Mouse (Mus musculus): ENCODE data around the gene Gtf3c5. TPM values are rescaled to one million over a fixed set of nuclear protein-coding genes. Genes with fewer than 3 reads are reported as not detected.

The Gtf3c5 gene
- total and polyA plus RNA-seq, 2 experiments = 2.9 to 7.8 TPM

GRCm38 (mm10) chr2:28598692-28599568, 15.4 kb upstream of the Gtf3c5 start:
- no peak overlapping the region for H3K27ac ChIP-seq (replicated peaks; ENCODE audit: insufficient read depth, low read depth, low read length)
- DNase-seq (ENCODE audit: extremely low read depth, low read depth, low spot score) = no peak
- TF ChIP-seq CTCF (IDR thresholded peaks at IDR 0.05; ENCODE audit: low read depth, low read length) (no peak), POLR2A (IDR thresholded peaks at IDR 0.05; ENCODE audit: extremely low read depth, insufficient read depth, low read length) (no peak)
- H3K36me3 ChIP-seq (ENCODE audit: control insufficient read depth, insufficient read depth, low read length) = no peaks in the 10 kb centered on the region
- no peak overlapping the region for H3K4me3 ChIP-seq (ENCODE audit: insufficient read depth, low read depth, low read length)
- no peak overlapping the region for H3K9ac ChIP-seq (ENCODE audit: low read depth, low read length)
- H3K79me2 ChIP-seq (ENCODE audit: control insufficient read depth, insufficient read depth, low read length) = no peaks in the 10 kb centered on the region
- WGBS = 70% methylated on average over 12 of the region's 12 CpGs
- H3K4me1 ChIP-seq (ENCODE audit: control insufficient read depth, insufficient read depth, low read length) = no peaks in the 10 kb centered on the region
- H3K27me3 ChIP-seq (ENCODE audit: control insufficient read depth, insufficient read depth, low read length) = no peaks in the 10 kb centered on the region

- WGBS = 84% methylated on average over 7 of the region's 7 CpGs
- DNase-seq (ENCODE audit: extremely low read depth, low read depth, low spot score) = no peak
- Histone ChIP-seq H3K36me3 (ENCODE audit: control insufficient read depth, insufficient read depth, low read length) (no peaks in the 10 kb centered on the region), H3K27me3 (ENCODE audit: control insufficient read depth, insufficient read depth, low read length) (no peaks in the 10 kb centered on the region), H3K27ac (replicated peaks; ENCODE audit: insufficient read depth, low read depth, low read length) (no peak overlapping the region), H3K4me1 (ENCODE audit: control insufficient read depth, insufficient read depth, low read length) (no peaks in the 10 kb centered on the region), H3K4me3 (ENCODE audit: insufficient read depth, low read depth, low read length) (no peak overlapping the region), H3K79me2 (ENCODE audit: control insufficient read depth, insufficient read depth, low read length) (no peaks in the 10 kb centered on the region), H3K9ac (ENCODE audit: low read depth, low read length) (no peak overlapping the region)
- no peak for TF ChIP-seq CTCF (IDR thresholded peaks at IDR 0.05; ENCODE audit: low read depth, low read length)
Measured at GRCm38 (mm10) chr2:28597733-28598547, 14.4 kb upstream of the Gtf3c5 start.

- H3K4me3 ChIP-seq (ENCODE audit: insufficient read depth, low read depth, low read length) = no peak overlapping the region
- DNase-seq (ENCODE audit: extremely low read depth, low read depth, low spot score) = no peak
- no peaks in the 10 kb centered on the region for H3K4me1 ChIP-seq (ENCODE audit: control insufficient read depth, insufficient read depth, low read length)
- 92% methylated on average over 7 of the region's 7 CpGs for WGBS
- H3K79me2 ChIP-seq (ENCODE audit: control insufficient read depth, insufficient read depth, low read length) = no peaks in the 10 kb centered on the region
- no peak overlapping the region for H3K9ac ChIP-seq (ENCODE audit: low read depth, low read length)
- H3K27me3 ChIP-seq (ENCODE audit: control insufficient read depth, insufficient read depth, low read length) = no peaks in the 10 kb centered on the region
- H3K27ac ChIP-seq (replicated peaks; ENCODE audit: insufficient read depth, low read depth, low read length) = no peak overlapping the region
- TF ChIP-seq CTCF (IDR thresholded peaks at IDR 0.05; ENCODE audit: low read depth, low read length) = peak; percentile 41
- no peak for TF ChIP-seq POLR2A (IDR thresholded peaks at IDR 0.05; ENCODE audit: extremely low read depth, insufficient read depth, low read length)
- no peaks in the 10 kb centered on the region for H3K36me3 ChIP-seq (ENCODE audit: control insufficient read depth, insufficient read depth, low read length)
Measured at GRCm38 (mm10) chr2:28596998-28597397, 13.4 kb upstream of the Gtf3c5 start.

- TF ChIP-seq CTCF (IDR thresholded peaks at IDR 0.05; ENCODE audit: low read depth, low read length) (no peak), POLR2A (IDR thresholded peaks at IDR 0.05; ENCODE audit: extremely low read depth, insufficient read depth, low read length) (no peak)
- DNase-seq (ENCODE audit: extremely low read depth, low read depth, low spot score) = no peak
- H3K79me2 ChIP-seq (ENCODE audit: control insufficient read depth, insufficient read depth, low read length) = no peaks in the 10 kb centered on the region
- no peak overlapping the region for H3K9ac ChIP-seq (ENCODE audit: low read depth, low read length)
- H3K4me3 ChIP-seq (ENCODE audit: insufficient read depth, low read depth, low read length) = no peak overlapping the region
- 80% methylated on average over 7 of the region's 7 CpGs for WGBS
- H3K27ac ChIP-seq (replicated peaks; ENCODE audit: insufficient read depth, low read depth, low read length) = no peak overlapping the region
- H3K4me1 ChIP-seq (ENCODE audit: control insufficient read depth, insufficient read depth, low read length) = no peaks in the 10 kb centered on the region
- no peaks in the 10 kb centered on the region for H3K36me3 ChIP-seq (ENCODE audit: control insufficient read depth, insufficient read depth, low read length)
- no peaks in the 10 kb centered on the region for H3K27me3 ChIP-seq (ENCODE audit: control insufficient read depth, insufficient read depth, low read length)
Measured at GRCm38 (mm10) chr2:28596021-28596420, 12.5 kb upstream of the Gtf3c5 start.

GRCm38 (mm10) chr2:28592809-28593208, 9.3 kb upstream of the Gtf3c5 start:
- 5% methylated on average over 15 of the region's 15 CpGs for WGBS
- TF ChIP-seq POLR2A (IDR thresholded peaks at IDR 0.05; ENCODE audit: extremely low read depth, insufficient read depth, low read length) = no peak
- peak; percentile 97 for TF ChIP-seq CTCF (IDR thresholded peaks at IDR 0.05; ENCODE audit: low read depth, low read length)
- Histone ChIP-seq H3K4me1 (ENCODE audit: control insufficient read depth, insufficient read depth, low read length) (no peaks in the 10 kb centered on the region), H3K27me3 (ENCODE audit: control insufficient read depth, insufficient read depth, low read length) (no peaks in the 10 kb centered on the region), H3K36me3 (ENCODE audit: control insufficient read depth, insufficient read depth, low read length) (no peaks in the 10 kb centered on the region), H3K27ac (replicated peaks; ENCODE audit: insufficient read depth, low read depth, low read length) (no peak overlapping the region), H3K9ac (ENCODE audit: low read depth, low read length) (no peak overlapping the region), H3K79me2 (ENCODE audit: control insufficient read depth, insufficient read depth, low read length) (no peaks in the 10 kb centered on the region), H3K4me3 (ENCODE audit: insufficient read depth, low read depth, low read length) (no peak overlapping the region)
- DNase-seq (ENCODE audit: extremely low read depth, low read depth, low spot score) = peak; percentile 45
